Mouse (Mus musculus) cerebellum, adult 2 months (tissue): ENCODE results near the gene Cyb5r3.

ENCODE experiments used
- CTCF ChIP-seq: fragments of 200-500 bp; IDR thresholded peaks from 2 replicates; pipeline ENCODE4 v1.5.1; 2011; ENCODE audit warnings: low read depth, mild to moderate bottlenecking, control low read depth, low read length, moderate library complexity, borderline replicate concordance; ENCODE audit not compliant: insufficient read depth
- POLR2A ChIP-seq: fragments of 200-500 bp; IDR thresholded peaks from 2 replicates; pipeline ENCODE4 v1.6.1; 2011; ENCODE audit warnings: low read length, control low read depth, borderline replicate concordance; ENCODE audit not compliant: insufficient read depth

DNA sequence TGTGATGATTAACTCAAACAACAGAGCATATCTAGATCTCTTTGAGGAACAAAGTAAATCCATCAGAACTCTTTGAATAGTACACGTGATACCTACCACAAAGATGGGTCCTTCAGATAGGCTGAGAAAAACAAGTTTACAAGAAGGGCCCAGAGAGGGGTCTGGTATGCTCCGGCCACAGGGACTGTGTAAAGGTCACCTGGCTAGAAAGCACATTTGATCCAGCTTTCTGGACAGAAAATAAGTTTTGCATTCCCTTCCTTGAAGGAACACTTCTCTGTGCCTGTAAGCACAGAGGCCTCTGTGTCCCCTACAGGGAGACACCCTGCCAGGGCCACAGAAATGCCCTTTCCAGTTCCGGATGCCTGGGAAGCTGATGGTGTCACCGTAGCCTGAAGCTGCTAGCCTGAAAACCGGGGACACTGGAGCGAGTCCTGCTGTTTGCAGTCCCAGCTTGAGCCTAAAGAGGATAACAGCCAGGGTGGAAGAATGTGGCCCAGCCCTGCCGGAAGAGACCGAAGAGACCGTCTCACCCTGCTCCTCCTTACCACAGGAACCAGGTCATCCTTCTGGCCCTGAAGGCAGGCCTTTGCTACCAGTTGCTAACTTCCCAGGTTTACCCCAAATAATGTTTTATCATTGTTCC is 48.1 kb upstream of the Cyb5r3 start:
- TF ChIP-seq CTCF (no peak), POLR2A (no peak)
